Mouse (Mus musculus): ENCODE data around the gene Zfp800.
A peak's percentile ranks its signal among the peaks of the same experiment; 100 is the strongest.

Gene Zfp800

DNA sequence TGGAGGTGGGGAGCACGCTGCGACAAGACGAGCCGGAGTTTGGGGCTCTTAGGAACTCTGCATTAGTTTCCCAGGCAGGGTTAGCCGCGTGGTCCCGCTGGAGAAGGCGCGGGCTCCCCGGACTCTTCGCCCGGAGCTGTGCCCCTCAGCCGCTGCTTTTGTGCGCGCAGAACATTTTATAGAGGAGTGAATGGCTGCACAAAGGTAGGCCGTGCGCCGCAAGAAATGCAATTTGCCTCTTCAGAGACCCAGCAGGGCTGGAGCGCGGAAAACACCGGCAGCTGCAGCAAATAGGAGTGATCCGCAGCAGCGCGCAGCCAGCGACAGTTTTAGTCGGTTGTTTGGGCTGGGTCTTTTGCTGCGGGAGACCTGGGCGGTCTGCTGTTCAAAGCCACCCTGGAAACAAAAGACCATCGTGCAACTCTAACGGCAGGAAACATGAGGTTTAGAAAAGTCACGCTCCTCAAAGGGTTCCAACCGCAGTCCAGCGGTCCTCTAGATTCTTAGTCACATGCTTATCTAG lies at the start of gene Zfp800:
Zfp800 (minus strand) TSS at position 325 of the 523 bp plus-strand sequence.
- DNase-seq (ENCODE audit: low spot score in 2 of 2): peak in 1 of 2 experiments; percentile 22

DNA sequence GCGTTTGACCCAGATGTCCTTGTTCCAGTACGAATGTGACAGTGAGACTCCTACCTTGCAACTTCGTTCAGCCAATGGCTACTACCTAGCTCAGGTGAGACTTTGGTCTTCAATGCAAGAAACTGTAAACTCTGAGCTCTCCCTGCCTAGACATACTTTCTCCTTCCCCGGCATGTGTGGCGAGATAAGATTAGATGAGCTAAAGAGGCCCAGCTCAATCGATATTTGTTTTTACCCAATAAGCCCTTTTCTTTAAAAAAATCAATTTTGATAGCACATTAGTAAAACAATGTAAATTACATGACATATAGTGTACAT lies 33.7 kb upstream of the Zfp800 start:
- no peak for DNase-seq (ENCODE audit: low spot score in 2 of 2)

DNA sequence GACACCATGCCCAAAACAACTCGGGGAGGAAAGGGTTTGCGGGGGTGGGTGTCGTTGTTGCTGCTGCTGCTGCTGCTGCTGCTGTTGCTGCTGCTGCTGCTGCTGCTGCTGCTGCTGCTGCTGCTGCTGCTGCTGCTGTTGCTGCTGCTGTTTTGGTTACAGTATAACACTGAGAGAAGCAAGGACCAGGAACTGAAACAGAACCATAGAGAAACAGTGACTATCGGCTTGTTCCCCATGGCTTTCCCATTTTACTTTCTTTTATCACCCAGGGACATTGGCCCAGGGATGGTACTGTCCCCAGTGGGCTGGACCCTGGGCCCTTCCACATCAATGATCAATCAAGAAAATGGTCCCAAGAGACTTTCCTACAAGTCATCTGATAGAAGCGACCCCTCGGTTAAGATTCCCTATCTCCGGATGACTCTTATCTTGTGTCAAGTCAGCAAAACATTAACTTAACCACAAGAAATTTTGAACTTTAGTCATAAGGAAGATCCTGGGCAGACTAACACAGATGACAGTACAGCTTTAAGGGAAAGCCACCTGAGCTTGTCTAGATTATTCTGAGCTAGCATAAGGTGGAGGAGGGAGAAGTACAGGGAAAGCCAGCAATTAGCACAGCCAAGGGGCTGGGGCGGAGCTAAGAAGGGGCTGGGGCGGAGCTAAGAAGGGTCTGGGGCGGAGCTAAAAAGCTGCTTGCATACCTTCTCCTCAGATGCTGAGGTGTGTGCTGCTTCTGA lies 33.2 kb upstream of the Zfp800 start:
- no peak for DNase-seq (ENCODE audit: low spot score in 2 of 2)

DNA sequence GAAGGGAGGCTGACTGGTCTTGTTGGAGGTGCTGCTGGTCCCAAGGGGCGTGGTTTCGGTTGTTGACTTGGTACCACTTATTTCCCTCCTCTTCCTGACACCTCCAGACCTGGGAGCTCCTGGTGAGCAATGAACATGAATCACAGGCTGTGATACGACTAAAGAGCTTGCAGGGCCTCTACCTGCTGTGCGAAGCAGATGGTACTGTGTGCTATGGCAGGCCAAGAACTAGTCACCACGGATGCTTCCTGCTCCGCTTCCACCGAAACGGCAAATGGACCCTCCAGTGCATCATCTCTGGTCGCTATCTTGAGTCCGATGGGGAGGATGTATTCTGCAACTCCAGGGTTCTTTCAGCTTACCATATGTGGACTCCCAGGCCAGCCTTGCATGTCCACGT lies 32.1 kb upstream of the Zfp800 start:
- no peak for DNase-seq (ENCODE audit: low spot score in 2 of 2)

DNA sequence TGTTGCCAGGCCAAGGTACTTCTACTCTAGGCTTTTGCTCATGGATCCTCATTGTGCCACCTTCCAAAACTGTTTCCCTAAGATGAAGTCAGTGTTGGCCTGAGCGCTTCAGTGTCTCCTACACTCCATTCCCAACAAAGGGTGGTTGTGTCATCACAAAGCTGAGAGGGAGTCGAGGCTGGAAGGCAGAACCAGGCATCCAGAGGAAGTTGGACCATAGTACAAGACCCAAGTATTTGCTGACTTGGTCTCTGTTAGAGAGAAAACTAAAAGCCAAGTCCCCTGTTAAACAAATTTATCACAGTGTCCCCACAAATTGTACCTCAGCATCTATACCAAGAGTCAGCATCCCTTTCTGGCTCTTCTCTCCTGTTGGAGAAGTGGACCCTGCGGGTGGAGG lies 30.5 kb upstream of the Zfp800 start, which contains the start of gene Gcc1:
Gcc1 (minus strand) TSS at position 101 of the 400 bp plus-strand sequence.
- no peak for DNase-seq (ENCODE audit: low spot score in 2 of 2)

DNA sequence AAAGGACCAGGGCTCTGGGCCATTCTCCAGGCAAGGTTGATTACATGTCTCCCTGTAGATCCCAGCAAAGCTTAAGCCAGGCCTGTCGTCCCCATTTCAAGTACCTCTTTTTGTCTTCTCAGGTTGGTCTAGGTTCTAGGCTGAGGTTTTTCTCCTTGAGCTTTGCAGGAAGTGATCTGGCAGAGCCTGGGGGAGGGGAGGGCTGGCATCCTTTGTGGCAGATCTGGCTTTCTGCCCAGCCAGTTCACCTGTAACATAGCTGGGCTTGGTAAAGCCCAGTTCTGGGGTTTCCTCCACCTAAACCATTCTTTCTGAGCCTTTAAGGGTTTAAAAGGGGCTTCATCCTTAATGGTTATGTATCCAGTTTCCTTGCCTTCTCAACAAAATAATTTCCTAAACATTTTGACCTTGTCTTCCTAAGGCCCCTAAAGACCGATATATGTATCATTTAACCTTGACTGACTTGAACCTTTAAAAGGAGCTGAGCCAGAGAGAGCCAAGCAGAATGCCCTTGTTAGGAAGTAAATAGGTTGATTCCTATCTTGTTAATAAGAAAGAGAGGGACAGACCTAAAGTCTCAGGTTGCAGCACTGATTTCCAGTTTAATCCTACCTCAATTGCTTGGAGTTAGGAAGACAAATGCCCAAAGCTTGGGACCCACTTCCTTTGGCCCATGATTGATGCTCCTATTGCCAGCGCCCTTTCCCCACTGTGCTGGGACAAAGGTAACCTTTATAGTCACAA lies 29.5 kb upstream of the Zfp800 start, which contains the start of gene Fscn3:
Fscn3 (plus strand) TSS at position 694 of the 744 bp plus-strand sequence.
- DNase-seq (ENCODE audit: low spot score in 2 of 2): peak; percentile 22 to 43

DNA sequence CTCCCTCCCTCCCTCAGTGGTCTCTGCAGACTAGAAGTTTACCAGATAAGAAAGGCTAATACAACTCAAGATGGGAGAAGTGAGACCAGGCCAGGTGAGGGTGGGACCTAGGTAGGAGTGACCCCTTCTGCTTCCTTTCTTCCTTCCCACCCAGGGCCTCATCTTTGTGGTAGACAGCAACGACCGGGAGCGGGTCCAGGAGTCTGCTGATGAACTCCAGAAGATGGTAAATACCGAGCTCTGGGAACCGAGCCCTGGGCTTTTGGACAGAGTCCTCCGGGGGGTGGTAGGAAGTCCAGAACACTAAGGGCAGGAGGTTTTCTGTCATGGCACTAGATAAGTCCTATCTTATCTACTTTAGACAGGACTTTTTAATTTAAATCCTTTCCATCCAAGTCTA lies 27.2 kb upstream of the Zfp800 start:
- no peak for DNase-seq (ENCODE audit: low spot score in 2 of 2)

DNA sequence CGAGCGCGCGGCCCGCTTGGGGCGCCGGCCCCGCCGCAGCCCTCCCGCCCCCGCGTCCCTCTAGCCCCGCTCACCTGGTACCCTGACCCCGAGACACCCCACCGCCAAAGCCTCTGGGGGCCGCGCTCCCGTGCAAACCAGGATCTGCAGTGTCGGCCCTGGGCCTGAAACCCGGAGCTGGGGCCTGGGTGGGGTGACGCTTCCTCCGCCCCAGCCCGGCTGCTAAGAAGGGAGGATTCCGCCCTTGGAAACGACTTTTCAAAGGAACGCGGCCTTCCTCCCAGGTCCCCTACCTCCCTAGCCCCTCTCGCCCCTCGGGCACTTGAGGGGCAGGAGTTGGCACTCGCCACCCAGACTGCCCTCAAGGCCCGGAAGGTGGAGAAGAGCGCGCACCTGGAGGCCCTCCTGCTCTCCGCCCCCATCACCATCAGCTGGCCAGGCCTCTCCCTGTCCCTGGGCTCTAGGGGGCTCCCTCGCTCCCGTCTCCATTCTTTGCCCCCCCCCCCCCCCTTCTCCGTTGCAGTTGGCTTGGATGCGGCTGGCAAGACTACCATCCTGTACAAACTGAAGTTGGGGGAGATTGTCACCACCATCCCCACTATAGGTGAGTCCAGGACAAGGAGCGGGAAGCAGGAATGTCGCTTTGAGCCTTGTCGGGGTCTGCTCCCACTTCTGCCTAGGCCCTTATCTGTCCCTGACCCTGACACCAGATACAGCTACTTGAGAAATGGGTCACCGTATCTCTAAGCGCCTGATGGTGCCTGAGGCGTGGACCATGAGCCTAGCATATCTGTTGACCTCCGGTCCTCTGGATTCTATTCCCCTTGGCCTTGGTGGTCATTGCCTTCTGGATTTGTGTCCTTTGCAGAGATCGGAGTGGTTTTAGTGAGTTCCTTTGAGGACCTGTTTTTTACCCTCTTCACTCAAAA lies 26.2 kb upstream of the Zfp800 start:
- DNase-seq (ENCODE audit: low spot score in 2 of 2): peak; percentile 53 to 58

DNA sequence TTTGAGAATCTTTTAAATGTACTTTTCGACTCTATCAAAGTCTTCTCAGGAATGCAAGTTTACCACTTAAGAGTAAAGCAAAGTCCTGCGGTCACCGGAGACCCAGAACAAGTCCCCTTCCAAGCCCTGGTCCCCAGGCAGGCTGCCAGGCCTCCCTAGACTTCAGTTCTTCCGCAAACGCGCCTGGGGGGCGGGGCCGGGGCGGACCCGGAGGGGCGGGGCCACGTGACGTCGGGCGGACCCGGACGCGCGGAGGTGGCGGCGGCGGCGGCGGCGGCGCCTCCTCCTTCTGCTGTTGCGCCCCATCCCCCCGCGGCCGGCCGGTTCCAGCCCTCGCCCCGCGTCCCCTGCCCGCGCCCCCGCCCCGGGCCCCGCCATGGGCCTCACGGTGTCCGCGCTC lies 25.5 kb upstream of the Zfp800 start, which contains the start of gene Arf5:
Arf5 (plus strand) TSS at position 248 of the 400 bp plus-strand sequence.
- peak; percentile 92 to 97 for DNase-seq (ENCODE audit: low spot score in 2 of 2)

DNA sequence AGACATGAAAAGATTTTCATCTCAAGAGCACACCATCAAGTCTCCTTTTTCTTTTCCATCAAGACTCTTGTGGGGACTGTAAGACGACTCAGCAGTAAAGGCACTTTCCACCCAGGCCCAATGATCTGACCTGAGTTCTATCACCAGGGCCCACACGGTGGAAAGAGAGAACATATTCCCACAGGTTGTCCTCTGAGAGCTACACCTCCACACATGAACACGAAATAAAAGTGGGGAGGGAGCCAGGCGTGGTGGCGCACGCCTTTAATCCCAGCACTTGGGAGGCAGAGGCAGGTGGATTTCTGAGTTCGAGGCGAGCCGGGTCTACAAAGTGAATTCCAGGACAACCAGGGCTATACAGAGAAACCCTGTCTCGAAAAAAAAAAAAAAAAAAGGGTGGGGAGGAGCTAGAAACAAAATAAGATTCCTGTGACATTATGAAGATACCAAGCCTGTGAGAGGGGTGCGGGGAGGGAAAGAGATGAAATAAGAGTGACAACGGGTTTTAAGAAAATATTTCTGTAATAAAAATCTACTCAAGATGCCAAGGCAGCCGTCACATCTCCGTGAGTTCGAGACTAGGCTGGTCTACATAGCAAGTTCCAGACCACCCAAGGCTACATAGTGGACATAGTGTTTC lies 25.0 kb upstream of the Zfp800 start:
- DNase-seq (ENCODE audit: low spot score in 2 of 2): no peak

DNA sequence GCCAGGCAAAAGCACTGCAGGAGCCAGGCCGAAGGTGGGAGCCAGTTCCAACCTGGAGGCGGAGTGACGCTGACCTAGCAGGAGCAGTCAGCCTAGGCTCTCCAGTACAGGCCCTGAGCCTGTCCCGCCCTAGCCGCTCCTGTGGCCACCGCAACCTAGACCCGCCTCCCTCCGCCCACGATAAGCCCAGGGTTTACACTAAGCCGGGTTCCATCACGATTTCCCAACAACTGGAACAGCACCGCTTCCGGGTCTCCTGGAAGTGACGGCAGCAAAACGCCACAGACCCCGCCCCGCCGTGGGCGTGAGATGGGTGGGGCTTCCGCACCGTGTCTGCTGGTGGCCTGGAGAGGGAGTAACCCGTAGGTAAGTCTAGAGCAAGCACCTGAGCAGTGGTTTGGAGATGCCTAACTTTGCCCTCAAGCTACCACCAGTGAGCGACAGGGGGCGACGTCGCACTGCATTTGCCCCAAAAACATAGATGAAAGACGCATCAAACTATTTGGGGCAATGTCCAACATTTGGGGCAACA lies 23.7 kb upstream of the Zfp800 start:
- peak; percentile 91 to 93 for DNase-seq (ENCODE audit: low spot score in 2 of 2)

DNA sequence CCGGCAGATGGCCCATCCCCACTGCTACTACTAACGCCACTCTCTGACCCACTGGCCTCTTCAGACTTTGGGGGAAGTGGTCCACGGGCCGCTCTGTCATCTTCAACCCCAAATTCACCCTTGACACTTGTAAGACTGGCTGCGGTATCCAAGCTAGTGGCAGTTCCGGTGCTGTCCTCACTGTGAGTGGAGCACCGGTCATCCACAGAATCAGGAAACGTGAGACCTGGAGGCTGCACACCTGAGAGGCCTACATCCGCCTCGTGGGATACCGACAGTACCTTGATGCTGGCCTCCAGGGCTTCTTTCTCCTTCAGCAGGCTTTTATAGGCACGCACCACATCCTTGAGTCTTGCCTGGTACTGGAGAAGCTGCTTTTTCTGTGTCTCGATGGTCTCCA lies 23.1 kb upstream of the Zfp800 start:
- peak in 1 of 2 experiments; percentile 16 for DNase-seq (ENCODE audit: low spot score in 2 of 2)

DNA sequence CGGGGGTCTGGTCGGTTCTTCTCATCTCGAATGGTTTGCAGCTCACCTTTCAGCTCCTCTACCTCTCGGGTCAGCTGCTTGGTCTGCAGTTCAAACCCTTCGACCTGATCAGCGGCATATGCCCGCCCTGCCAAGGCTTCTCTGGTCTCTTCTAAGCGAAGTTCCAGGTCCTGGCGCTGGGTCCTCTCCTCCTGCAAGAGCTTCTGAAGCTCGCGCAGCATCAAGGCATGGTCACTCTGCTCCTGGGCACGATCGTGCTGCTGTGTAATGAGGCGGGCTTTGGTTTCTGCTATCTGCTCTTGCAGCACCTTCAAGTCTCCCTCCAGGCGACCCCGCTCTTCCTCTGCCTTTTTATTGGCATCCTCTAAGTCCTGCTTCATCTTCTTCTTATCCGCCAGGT lies 22.6 kb upstream of the Zfp800 start:
- no peak for DNase-seq (ENCODE audit: low spot score in 2 of 2)

DNA sequence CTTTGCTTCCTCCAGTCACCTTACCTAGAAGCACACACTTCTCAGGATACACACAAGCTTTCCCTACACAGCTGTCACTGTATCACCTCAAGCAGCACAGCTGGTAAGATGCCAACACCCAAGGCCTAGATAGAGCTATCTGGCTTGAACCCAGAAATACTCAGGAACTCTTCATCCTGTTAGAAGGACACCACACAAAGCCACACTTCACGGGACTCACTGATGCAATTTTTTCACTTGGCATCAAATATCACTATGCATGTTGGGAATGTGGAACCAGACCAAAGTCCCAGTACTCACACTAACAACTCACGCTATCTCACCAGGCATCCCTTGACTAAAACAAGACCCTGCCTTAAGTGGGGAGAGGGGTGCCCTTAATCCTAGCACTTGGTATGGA lies 21.9 kb upstream of the Zfp800 start:
- DNase-seq (ENCODE audit: low spot score in 2 of 2): no peak

DNA sequence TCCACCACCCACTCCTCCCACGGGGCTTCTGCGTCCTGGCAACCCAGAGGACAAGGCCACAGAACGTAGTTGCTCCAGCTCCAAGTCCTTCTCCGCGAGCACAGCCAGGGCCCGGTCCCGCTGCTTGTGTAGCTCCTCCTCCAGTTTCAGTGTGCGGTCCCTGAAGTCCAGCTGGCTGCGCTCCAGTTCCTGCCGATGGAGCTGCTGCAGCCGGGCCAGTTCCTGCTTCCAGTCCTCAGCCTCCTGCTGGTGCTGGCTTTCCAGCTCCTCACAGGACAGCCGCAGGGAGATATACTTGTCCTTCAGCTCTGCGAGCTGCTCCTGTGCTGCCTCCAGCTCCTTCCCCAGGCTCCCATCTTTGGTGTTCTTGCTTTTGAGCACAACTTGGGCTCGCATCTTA lies 20.6 kb upstream of the Zfp800 start:
- DNase-seq (ENCODE audit: low spot score in 2 of 2): no peak

DNA sequence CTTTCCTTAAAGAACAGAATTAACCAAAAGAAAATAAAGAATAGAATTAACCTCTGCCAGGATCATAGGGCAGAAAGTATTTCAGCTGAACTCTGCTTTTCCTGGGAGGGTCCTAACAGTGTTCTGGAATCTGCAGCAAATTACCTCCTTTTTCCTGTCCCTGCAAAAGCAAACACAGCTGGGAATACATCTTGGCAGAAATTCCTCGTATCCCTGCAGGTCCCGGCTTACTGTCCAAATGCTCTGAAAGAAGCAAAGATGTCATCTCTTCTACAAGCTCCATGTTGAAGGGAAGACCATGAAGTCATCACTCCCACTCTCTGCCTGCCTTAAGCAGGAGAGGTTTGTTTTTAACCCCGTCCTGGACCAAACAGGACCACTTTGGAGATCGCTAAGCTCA lies 19.2 kb upstream of the Zfp800 start:
- DNase-seq (ENCODE audit: low spot score in 2 of 2): no peak

DNA sequence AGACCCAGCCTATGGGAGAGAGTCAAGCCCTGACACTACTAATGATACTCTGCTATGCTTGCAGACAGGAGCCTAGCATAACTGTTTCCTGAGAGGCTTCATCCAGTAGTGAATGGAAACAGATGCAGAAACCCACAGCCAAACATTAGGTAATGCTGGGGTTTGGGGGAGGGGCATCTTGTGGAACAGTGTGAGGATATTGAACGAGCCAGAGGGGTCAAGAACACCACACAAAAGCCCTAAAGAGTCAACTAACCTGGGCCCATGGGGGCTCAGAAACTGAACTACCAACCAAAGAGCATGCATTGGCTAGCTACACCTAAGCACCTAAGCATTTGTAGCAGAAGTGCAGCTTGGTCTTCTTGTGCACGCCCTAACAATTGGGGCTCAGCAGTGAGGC lies 13.4 kb upstream of the Zfp800 start:
- no peak for DNase-seq (ENCODE audit: low spot score in 2 of 2)

DNA sequence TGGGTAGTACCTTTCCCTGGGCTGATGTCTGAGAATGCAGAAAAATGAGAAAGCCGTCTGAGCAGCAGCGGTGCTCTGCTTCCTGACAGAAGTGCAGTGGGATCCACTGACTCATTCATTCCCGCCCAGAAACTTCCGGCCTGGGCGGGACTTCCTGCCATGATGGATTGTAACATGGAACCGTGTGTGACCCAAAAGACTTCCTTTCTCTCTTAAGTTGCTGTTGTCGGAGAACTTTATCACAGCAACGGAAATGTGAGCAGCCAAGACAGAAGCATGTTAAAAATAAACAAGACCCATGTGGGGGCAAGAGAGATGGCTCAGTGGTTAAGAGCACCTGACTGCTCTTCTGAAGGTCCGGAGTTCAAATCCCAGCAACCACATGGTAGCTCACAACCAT lies 12.2 kb upstream of the Zfp800 start:
- DNase-seq (ENCODE audit: low spot score in 2 of 2): no peak

DNA sequence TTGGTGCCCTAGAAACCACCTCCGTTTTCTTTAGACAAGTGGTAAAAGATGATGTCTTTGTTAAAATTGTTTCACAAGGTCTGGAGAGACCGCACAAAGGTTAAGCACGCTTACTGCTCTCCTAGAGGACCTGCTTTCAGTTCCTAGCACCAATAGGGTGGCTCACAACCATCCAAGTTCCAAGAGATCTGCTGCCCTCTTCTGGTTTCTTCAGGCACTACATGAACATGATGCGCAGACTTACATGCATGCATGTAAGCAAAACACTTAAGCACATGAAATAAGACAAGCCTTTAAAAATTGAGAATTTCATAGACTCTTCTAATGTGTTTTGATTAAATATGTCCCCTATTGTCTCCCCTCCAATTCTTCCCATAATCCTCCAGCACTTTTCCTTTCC lies 2.0 kb upstream of the Zfp800 start:
- peak in 1 of 2 experiments; percentile 19 for DNase-seq (ENCODE audit: low spot score in 2 of 2)

DNA sequence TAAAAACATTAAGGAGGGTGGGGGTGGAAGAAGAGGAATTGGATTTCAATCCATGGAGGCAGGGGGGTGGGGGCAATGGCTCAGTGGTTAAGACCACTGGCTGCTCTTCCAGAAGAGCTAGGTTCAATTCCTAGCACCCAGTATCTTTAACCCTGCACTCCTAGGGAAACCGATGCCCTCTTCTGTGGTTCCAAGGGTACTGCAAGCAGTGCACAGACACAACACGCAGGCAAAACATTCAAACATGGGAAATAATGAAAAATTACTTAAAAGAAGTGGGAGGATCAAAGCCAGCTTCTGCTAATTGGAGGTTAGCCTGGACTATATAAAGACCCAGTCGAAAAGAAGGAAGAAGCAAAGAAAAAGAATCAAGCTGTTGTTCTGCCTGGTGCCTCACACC lies 921 bp upstream of the Zfp800 start:
- DNase-seq (ENCODE audit: low spot score in 2 of 2): no peak

DNA sequence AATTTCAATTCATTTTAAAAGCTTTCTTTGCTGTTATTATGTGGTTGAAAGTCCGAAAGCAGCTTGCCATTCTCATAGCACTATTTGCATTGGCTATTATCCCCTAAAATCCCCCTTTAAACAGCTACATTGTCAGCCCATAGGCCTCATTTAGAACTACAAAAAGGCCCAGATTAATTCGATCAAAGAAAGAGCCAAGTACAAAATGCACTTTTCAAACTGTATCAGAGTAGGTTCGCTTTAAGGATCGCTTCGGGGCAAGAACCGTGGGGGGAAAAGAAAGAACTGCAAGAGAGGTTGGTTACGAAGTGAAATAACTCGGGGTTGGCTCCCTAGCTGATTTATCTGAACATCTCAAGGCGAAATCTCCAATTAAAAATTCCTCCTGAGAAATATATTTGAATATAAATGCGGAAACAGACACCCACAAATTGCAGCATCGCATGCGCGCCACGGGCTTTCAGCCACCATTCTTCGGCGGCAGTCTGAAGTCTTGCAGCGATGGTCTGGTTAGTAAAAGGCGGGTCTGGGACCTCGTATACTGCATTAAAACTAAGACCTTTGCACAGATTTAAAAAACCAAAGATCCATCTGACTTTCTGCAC lies 850 bp downstream of the Zfp800 start:
- DNase-seq (ENCODE audit: low spot score in 2 of 2): no peak

Data from thymus, postnatal 10 days (tissue).